Mouse (Mus musculus) brown adipose tissue, adult 24 weeks (tissue): Measurements from ENCODE around the gene Gm20918. TPM values are rescaled to one million over a fixed set of nuclear protein-coding genes. Genes with fewer than 3 reads are reported as not detected.
"Not testable (repeated sequence)": the region's sequence is repeated elsewhere in the genome, so short reads cannot be mapped to it uniquely, and the experiment has no call there.

Experiments
- H3K27ac ChIP-seq: fragments of 200-500 bp; replicated peaks from 2 replicates; pipeline ENCODE4 v1.5.1; 2012; ENCODE audit warnings: low read depth, mild to moderate bottlenecking, low read length
- H3K4me1 ChIP-seq: fragments of 200-500 bp; 2 replicates; pipeline ENCODE4 v1.6.1; 2012; ENCODE audit warnings: low read length, mixed read lengths; ENCODE audit not compliant: control insufficient read depth, insufficient read depth, insufficient read length
- H3K4me3 ChIP-seq: fragments of 200-500 bp; 2 replicates; pipeline ENCODE4 v1.5.1; 2012; ENCODE audit warnings: low read depth, mild to moderate bottlenecking, low read length, moderate library complexity; ENCODE audit not compliant: insufficient read depth
- polyA plus RNA-seq: library from polyadenylated mRNA; stranded (reverse); fragments of >200 nt; gene quantifications from 2 replicates; pipeline ENCODE4 v1.2.4, GENCODE M21; 2012; ENCODE audit not compliant: missing spikeins, insufficient read depth, insufficient read length

Gm20918 gene
- polyA plus RNA-seq: not detected in 2 replicates

GRCm38 (mm10) chrY:5043637-5044036, at the start of gene Gm20918:
TSS of gene Gm20918 (plus strand) at chrY:5043937.
- H3K27ac ChIP-seq, H3K4me1 ChIP-seq, H3K4me3 ChIP-seq: not testable (repeated sequence)

Other genes with a start within 250 kb of the Gm20918 start
- not detected in 2 replicates for gene Gm21820, start 205.5 kb downstream of the Gm20918 start, polyA plus RNA-seq